Mouse (Mus musculus): ENCODE measurements around the gene Prf1. TPM values are rescaled to one million over a fixed set of nuclear protein-coding genes. Genes with fewer than 3 reads are reported as not detected.
A peak's percentile ranks its signal among the peaks of the same experiment; 100 is the strongest.

The Prf1 gene
- total RNA-seq, 1 experiment from 2014 or later = 0.22 TPM

- no peak for DNase-seq
Observed at GRCm38 (mm10) chr10:61340247-61340646, 42.6 kb downstream of the Prf1 start.

GRCm38 (mm10) chr10:61341045-61341444, 43.4 kb downstream of the Prf1 start:
- no peak for DNase-seq

- peak; percentile 84 for DNase-seq
Observed at GRCm38 (mm10) chr10:61341557-61341956, 43.9 kb downstream of the Prf1 start.

GRCm38 (mm10) chr10:61342750-61343149, 45.1 kb downstream of the Prf1 start:
- DNase-seq = no peak

GRCm38 (mm10) chr10:61343950-61344349, 46.3 kb downstream of the Prf1 start:
- peak; percentile 87 for DNase-seq

GRCm38 (mm10) chr10:61345179-61345578, 47.5 kb downstream of the Prf1 start:
- DNase-seq = no peak

GRCm38 (mm10) chr10:61346374-61346773, 48.7 kb downstream of the Prf1 start:
- no peak for DNase-seq

GRCm38 (mm10) chr10:61351216-61351615, 53.6 kb downstream of the Prf1 start:
- peak; percentile 4 for DNase-seq

Other genes starting within 250 kb of the Prf1 start
- gene Pcbd1, start 208.5 kb upstream of the Prf1 start, total RNA-seq (2021) = 21.0 and 68.0 TPM in 2 replicates
- gene Sgpl1, start 150.1 kb upstream of the Prf1 start, total RNA-seq (2021) = 69.3 and 80.6 TPM in 2 replicates
- not detected in 2 replicates for gene Tbata, start 125.9 kb upstream of the Prf1 start, total RNA-seq (2021)
- gene Adamts14, start 24.4 kb upstream of the Prf1 start, total RNA-seq (2021) = 3.0 and 3.1 TPM in 2 replicates
- gene Pald1, start 85.7 kb downstream of the Prf1 start, total RNA-seq (2021) = 41.8 and 44.5 TPM in 2 replicates
- not detected in 2 replicates for gene Nodal, start 120.1 kb downstream of the Prf1 start, total RNA-seq (2021)
- gene Eif4ebp2, start 154.8 kb downstream of the Prf1 start, total RNA-seq (2021) = 109 and 114 TPM in 2 replicates
- gene Lrrc20, start 178.0 kb downstream of the Prf1 start, total RNA-seq (2021) = 11.7 and 15.5 TPM in 2 replicates

All from adrenal gland, postnatal 14 days (tissue).